Mouse (Mus musculus) embryo, embryonic 9.5 days (tissue): ENCODE measurements at regions not wholly inside any gene's neighbourhood (a gene's known extent, or its start where the extent isn't known, plus 50 kb on each side); places are given as distances from the start of the nearest gene placed in this dataset.

ENCODE experiments used
- DNase-seq: peaks from one replicate; pipeline ENCODE4 v3.0.0-alpha.2; 2017; ENCODE audit errors: extremely low spot score

GRCm38 (mm10) chr7:68858471-68859210 is 109.6 kb upstream of the Arrdc4 start:
- no peak for DNase-seq

GRCm38 (mm10) chr7:68851981-68852575 is 103.0 kb upstream of the Arrdc4 start:
- no peak for DNase-seq

- no peak for DNase-seq
Observed at GRCm38 (mm10) chr7:68844606-68845005, 95.6 kb upstream of the Arrdc4 start.

- DNase-seq: no peak
Observed at GRCm38 (mm10) chr7:68843374-68843773, 94.3 kb upstream of the Arrdc4 start.

GRCm38 (mm10) chr7:68833977-68834791 is 85.1 kb upstream of the Arrdc4 start:
- DNase-seq: no peak

- DNase-seq: no peak
Observed at GRCm38 (mm10) chr7:68833517-68833916, 84.5 kb upstream of the Arrdc4 start.

GRCm38 (mm10) chr7:68829861-68830260 is 80.8 kb upstream of the Arrdc4 start:
- peak; percentile 72 for DNase-seq

GRCm38 (mm10) chr7:68824399-68824798 is 75.4 kb upstream of the Arrdc4 start:
- no peak for DNase-seq

GRCm38 (mm10) chr7:68823646-68824045 is 74.6 kb upstream of the Arrdc4 start:
- DNase-seq: no peak

- peak; percentile 73 for DNase-seq
Observed at GRCm38 (mm10) chr7:68823189-68823588, 74.1 kb upstream of the Arrdc4 start.

GRCm38 (mm10) chr7:68814823-68815666 is 66.0 kb upstream of the Arrdc4 start:
- no peak for DNase-seq

GRCm38 (mm10) chr7:68809782-68810181 is 60.7 kb upstream of the Arrdc4 start:
- DNase-seq: no peak
